Mouse (Mus musculus) monocyte, adult 5-6 weeks (primary cell): ENCODE results near the gene Pus7l. TPM values are rescaled to one million over a fixed set of nuclear protein-coding genes. Genes with fewer than 3 reads are reported as not detected.

Source experiments
- ATAC-seq: fragments of 153-309, 156-312 bp; replicated peaks from 2 replicates; pipeline ENCODE4 v1.8.0; 2017; ENCODE audit warnings: mild to moderate bottlenecking; ENCODE audit not compliant: low TSS enrichment, insufficient number of reproducible peaks, severe bottlenecking, poor library complexity, low FRiP score
- total RNA-seq: library from RNA; stranded (forward); fragments of 200-1000, 200-491, 200-594 nt; gene quantifications from 3 replicates; pipeline ENCODE4 v1.2.3, GENCODE M21; 2017

Gene Pus7l
- total RNA-seq, 1 experiment from 2014 or later = 4.0 TPM

GRCm38 (mm10) chr15:94482555-94482954 is 60.8 kb downstream of the Pus7l start:
- no peak for ATAC-seq

- no peak for ATAC-seq
These were observed 62.6 kb downstream of the Pus7l start for GRCm38 (mm10) chr15:94480792-94481191.

- ATAC-seq = no peak
These were observed 63.1 kb downstream of the Pus7l start for GRCm38 (mm10) chr15:94480248-94480647.

- no peak for ATAC-seq
These were observed 63.7 kb downstream of the Pus7l start for GRCm38 (mm10) chr15:94479513-94480136.

- no peak for ATAC-seq
These were observed 64.6 kb downstream of the Pus7l start for GRCm38 (mm10) chr15:94478706-94479105.

- ATAC-seq = no peak
These were observed 66.1 kb downstream of the Pus7l start for GRCm38 (mm10) chr15:94477287-94477686.

GRCm38 (mm10) chr15:94475975-94476374 is 67.4 kb downstream of the Pus7l start:
- ATAC-seq = no peak

Other genes with a start within 250 kb of the Pus7l start
- not detected in 3 replicates for gene Adamts20, start 78.1 kb downstream of the Pus7l start, total RNA-seq
- gene Irak4, start 96 bp upstream of the Pus7l start, total RNA-seq = 43.1 to 59.1 TPM (median 44.0 TPM) in 3 replicates
- gene Twf1, start 46.3 kb upstream of the Pus7l start, total RNA-seq = 37.0 to 54.7 TPM (median 51.2 TPM) in 3 replicates
- gene Tmem117, start 85.7 kb upstream of the Pus7l start, total RNA-seq = not detected in 3 replicates